7 mouse cellular contexts compared by ENCODE assay signal in the genomic region with DNA sequence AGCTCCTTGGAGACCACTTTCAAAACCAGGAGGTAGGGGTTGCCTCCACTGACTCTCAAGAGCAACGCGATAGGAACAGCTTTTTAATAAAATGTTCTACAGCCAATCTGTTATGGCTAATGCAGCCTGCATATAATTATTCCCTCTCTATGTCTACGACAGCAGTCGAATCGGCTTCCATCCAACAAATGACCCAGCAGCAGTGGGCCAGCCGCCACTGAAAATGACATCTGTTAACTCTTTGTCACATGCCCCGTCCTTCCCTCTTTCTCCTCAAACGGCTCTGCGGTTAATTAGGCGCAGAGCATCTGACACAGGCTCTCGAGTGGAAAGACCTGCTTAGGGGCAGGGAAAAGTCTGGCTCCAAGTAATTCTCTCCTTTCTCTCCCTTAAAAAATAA. TPM values are rescaled to one million over a fixed set of nuclear protein-coding genes. Genes with fewer than 3 reads are reported as not detected.
DNase-seq lines count a peak whose midpoint lies in the region; ATAC-seq lines count a peak whose summit lies in the region.

No protein-coding gene starts in this region.

- no peaks in the 10 kb centered on the region for H3K27me3 ChIP-seq in lung, embryonic 16.5 days (ENCODE audit: control insufficient read depth, insufficient read depth, low read depth, low read length)
- no peaks in the 10 kb centered on the region for H3K27me3 ChIP-seq in forebrain, embryonic 13.5 days
- no peaks in the 10 kb centered on the region for H3K27me3 ChIP-seq in neural tube, embryonic 13.5 days
- H3K27me3 ChIP-seq in intestine, embryonic 16.5 days (replicated peaks; ENCODE audit: control insufficient read depth, insufficient read depth, low read length) = no peaks in the 10 kb centered on the region

- H3K27ac ChIP-seq in lung, embryonic 16.5 days (ENCODE audit: low read length) = no peak overlapping the region
- peak overlapping the region; percentile 81 for H3K27ac ChIP-seq in forebrain, embryonic 13.5 days
- peak overlapping the region; percentile 78 for H3K27ac ChIP-seq in neural tube, embryonic 13.5 days (replicated peaks)
- no peak overlapping the region for H3K27ac ChIP-seq in intestine, embryonic 16.5 days (ENCODE audit: low read length)

- no peak for DNase-seq in lung, postnatal 14 days
- peak; percentile 13 for DNase-seq in layer of hippocampus, adult 9-11 months
- DNase-seq in frontal cortex, postnatal 14 days (ENCODE audit: low spot score in 2 of 2) = no peak

- ATAC-seq in lung, embryonic 16.5 days (ENCODE audit: low read depth) = peak; percentile 23; the same call in 1 of the 2 replicates
- ATAC-seq in forebrain, embryonic 13.5 days = peak; percentile 89
- peak; percentile 77 for ATAC-seq in neural tube, embryonic 13.5 days (ENCODE audit: low read depth)
- ATAC-seq in intestine, embryonic 16.5 days = no peak

- peak overlapping the region; percentile 40 for H3K4me2 ChIP-seq in lung, embryonic 16.5 days (ENCODE audit: low read depth, low read length)
- peak overlapping the region; percentile 46 for H3K4me2 ChIP-seq in forebrain, embryonic 13.5 days
- H3K4me2 ChIP-seq in neural tube, embryonic 13.5 days = peak overlapping the region; percentile 35
- H3K4me2 ChIP-seq in intestine, embryonic 16.5 days (ENCODE audit: low read depth, low read length) = no peak overlapping the region

- H3K36me3 ChIP-seq in lung, embryonic 16.5 days (ENCODE audit: control insufficient read depth, insufficient read depth, low read length) = no peaks in the 10 kb centered on the region
- H3K36me3 ChIP-seq in forebrain, embryonic 13.5 days (ENCODE audit: poor library complexity, severe bottlenecking) = no peaks in the 10 kb centered on the region
- H3K36me3 ChIP-seq in neural tube, embryonic 13.5 days = no peaks in the 10 kb centered on the region
- H3K36me3 ChIP-seq in intestine, embryonic 16.5 days (ENCODE audit: control insufficient read depth, insufficient read depth, low read length) = no peaks in the 10 kb centered on the region

- H3K9me3 ChIP-seq in lung, embryonic 16.5 days (ENCODE audit: control insufficient read depth, low read length) = no peaks in the 10 kb centered on the region
- no peaks in the 10 kb centered on the region for H3K9me3 ChIP-seq in forebrain, embryonic 13.5 days (replicated peaks)
- H3K9me3 ChIP-seq in neural tube, embryonic 13.5 days = no peaks in the 10 kb centered on the region
- H3K9me3 ChIP-seq in intestine, embryonic 16.5 days (ENCODE audit: control insufficient read depth, low read length) = no peaks in the 10 kb centered on the region

- no peak overlapping the region for H3K4me3 ChIP-seq in lung, embryonic 16.5 days (ENCODE audit: low read length)
- no peak overlapping the region for H3K4me3 ChIP-seq in forebrain, embryonic 13.5 days
- no peak overlapping the region for H3K4me3 ChIP-seq in neural tube, embryonic 13.5 days
- no peak overlapping the region for H3K4me3 ChIP-seq in intestine, embryonic 16.5 days (ENCODE audit: low read length)

- H3K9ac ChIP-seq in lung, embryonic 16.5 days (ENCODE audit: low read length) = no peak overlapping the region
- H3K9ac ChIP-seq in forebrain, embryonic 13.5 days = no peak overlapping the region
- no peak overlapping the region for H3K9ac ChIP-seq in neural tube, embryonic 13.5 days
- no peak overlapping the region for H3K9ac ChIP-seq in intestine, embryonic 16.5 days (ENCODE audit: low read depth, low read length)

- peaks cover 6% of the 10 kb centered on the region; the same call in 1 of the 2 replicates for H3K4me1 ChIP-seq in lung, embryonic 16.5 days (replicated peaks; ENCODE audit: control insufficient read depth, insufficient read depth, low read length)
- H3K4me1 ChIP-seq in forebrain, embryonic 13.5 days = peaks cover 27% of the 10 kb centered on the region
- H3K4me1 ChIP-seq in neural tube, embryonic 13.5 days (replicated peaks) = peaks cover 46% of the 10 kb centered on the region
- H3K4me1 ChIP-seq in intestine, embryonic 16.5 days (ENCODE audit: control insufficient read depth, insufficient read depth, low read length) = peaks cover 4% of the 10 kb centered on the region; the same call in 1 of the 2 replicates

- WGBS in lung, embryonic 16.5 days = 29% methylated on average over 11 of the region's 11 CpGs
- 9% methylated on average over 11 of the region's 11 CpGs for WGBS in forebrain, embryonic 13.5 days
- 11% methylated on average over 11 of the region's 11 CpGs for WGBS in neural tube, embryonic 13.5 days
- WGBS in intestine, embryonic 16.5 days = 42% methylated on average over 11 of the region's 11 CpGs

RNA-seq across cellular contexts. Expression of a gene that starts 49.8 kb away (rescaled TPM):
- 12.5 and 12.6 TPM in 2 replicates for polyA plus RNA-seq in lung, embryonic 16.5 days (2015; fragmentation: Nextera tagmentation; extraction: Ambion mirVana)
- 28.9 and 35.8 TPM in 2 replicates for polyA plus RNA-seq in forebrain, embryonic 13.5 days (2015; fragmentation: Nextera tagmentation; extraction: Ambion mirVana)
- 38.3 and 39.6 TPM in 2 replicates for polyA plus RNA-seq in neural tube, embryonic 13.5 days (2015; fragmentation: Nextera tagmentation; extraction: Ambion mirVana)
- polyA plus RNA-seq in intestine, embryonic 16.5 days (2015; fragmentation: Nextera tagmentation; extraction: Ambion mirVana) = 13.7 and 14.0 TPM in 2 replicates

Comparison
In these comparisons a context has a peak if more than half of its experiments do, and no peak if none do; other contexts are left out.
1. H3K27ac ChIP-seq: peak in forebrain, embryonic 13.5 days (single experiment) and neural tube, embryonic 13.5 days (single experiment); none in lung, embryonic 16.5 days (single experiment) and intestine, embryonic 16.5 days (single experiment).